Mouse (Mus musculus) left cerebral cortex, adult 2 months (tissue): ENCODE results near the gene Ift27. TPM values are rescaled to one million over a fixed set of nuclear protein-coding genes. Genes with fewer than 3 reads are reported as not detected.

ENCODE experiments used
- DNase-seq, 2 experiments: peaks; one replicate each; pipeline ENCODE4 v3.0.0; 2021 to 2022; ENCODE audit warnings: low spot score in 2 of 2, mixed read lengths in 1 of 2; ENCODE audit errors: extremely low spot score in 1 of 2
- H3K27ac ChIP-seq: fragments of 200-600 bp; 2 replicates; pipeline ENCODE4 v1.8.1; 2022
- H3K4me3 ChIP-seq: fragments of 200-600 bp; 2 replicates; pipeline ENCODE4 v1.8.1; 2022
- CTCF ChIP-seq: fragments of 200-600 bp; IDR thresholded peaks from 2 replicates; pipeline ENCODE4 v1.8.1; 2022; ENCODE audit warnings: antibody characterized with exemption, mild to moderate bottlenecking, moderate library complexity
- intact Hi-C: fragments of 180-260 bp; cut with DNase I; formaldehyde crosslinking; loops from one replicate; pipeline ENCODE4 v1.15.1; 2025
- total RNA-seq, 2 experiments: library from RNA; stranded (reverse); gene quantifications; 2 replicates each; pipeline ENCODE4 v1.2.3; 2021

Ift27 gene
- total RNA-seq, 2 experiments from 2014 or later, result 31.4 to 32.2 TPM

DNA sequence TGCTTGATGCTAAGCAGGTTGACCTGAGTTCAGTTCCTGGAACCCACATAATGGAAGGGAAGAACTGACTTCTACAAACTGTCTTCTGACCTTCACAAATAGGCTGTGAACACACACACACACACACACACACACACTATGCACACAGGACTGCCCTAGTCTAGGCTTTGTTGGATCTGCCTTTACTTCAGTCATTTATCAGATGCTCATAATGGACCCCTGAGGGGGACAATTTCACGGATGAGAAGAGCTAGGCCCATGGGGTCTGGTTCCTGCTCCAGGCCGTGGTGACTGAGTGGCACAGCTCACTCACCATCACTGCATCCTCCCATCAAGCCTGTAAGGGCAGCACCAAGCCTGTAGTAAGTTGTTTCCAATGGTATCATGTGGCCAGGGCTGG, 40.5 kb downstream of the Ift27 start:
- Histone ChIP-seq H3K27ac (no peak overlapping the region), H3K4me3 (no peak overlapping the region)
- no peak for TF ChIP-seq CTCF
- intact Hi-C loops, result no loop called here
- no peak for DNase-seq

- Histone ChIP-seq H3K4me3 (peak within 1 kb of the TSS; percentile 73), H3K27ac (peak within 1 kb of the TSS; percentile 93)
- no peak for TF ChIP-seq CTCF
- intact Hi-C loops, result loop anchor here (2.0 kb wide), 1 partner anchor 53 kb away; no protein-coding TSS in a partner anchor
- peak; percentile 85 to 86 for DNase-seq
These were observed 54.2 kb downstream of the Ift27 start, which contains the start of gene Cacng2 for GRCm38 (mm10) chr15:78119704-78120103. Gene Cacng2, minus strand, starts transcription at chr15:78120028.

DNA sequence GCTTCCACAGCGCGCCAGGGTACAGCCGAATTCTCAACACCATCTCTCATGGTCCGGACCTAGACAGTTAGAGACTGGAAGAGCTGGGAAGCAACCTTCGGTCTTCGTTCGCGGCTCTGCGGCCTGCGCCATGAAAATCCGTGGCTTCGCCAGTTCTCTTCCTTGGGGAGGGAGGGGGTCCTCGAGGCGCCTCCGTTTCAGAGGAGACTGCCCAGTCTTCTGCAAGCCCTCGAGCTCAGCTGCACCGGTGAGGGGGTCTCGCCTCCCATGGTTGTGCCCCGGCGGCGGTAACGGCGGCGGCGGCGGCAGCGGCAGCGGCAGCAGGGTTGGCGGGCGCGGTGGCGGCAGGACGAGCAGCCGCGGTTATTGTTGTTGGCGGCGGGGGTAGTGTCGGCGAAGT, 54.7 kb downstream of the Ift27 start:
- Histone ChIP-seq H3K4me3 (peak overlapping the region; percentile 73), H3K27ac (peak overlapping the region; percentile 93)
- intact Hi-C loops, result loop anchor here (2.0 kb wide), 1 partner anchor 54 kb away; no protein-coding TSS in a partner anchor
- no peak for TF ChIP-seq CTCF
- no peak for DNase-seq

GRCm38 (mm10) chr15:78118275-78118995, 55.5 kb downstream of the Ift27 start:
- no peak for TF ChIP-seq CTCF
- no peak for DNase-seq
- intact Hi-C loops, result loop anchor here (1.0 to 2.0 kb wide), 2 partner anchors 54 to 139 kb away; no protein-coding TSS in a partner anchor
- Histone ChIP-seq H3K27ac (peak overlapping the region; percentile 93), H3K4me3 (peak overlapping the region; percentile 73)

GRCm38 (mm10) chr15:78117731-78118130, 56.2 kb downstream of the Ift27 start:
- TF ChIP-seq CTCF, result no peak
- DNase-seq, result no peak
- Histone ChIP-seq H3K4me3 (peak overlapping the region; percentile 73), H3K27ac (peak overlapping the region; percentile 93)
- intact Hi-C loops, result loop anchor here (1.0 to 2.0 kb wide), 3 partner anchors 55 to 138 kb away; no protein-coding TSS in a partner anchor

- TF ChIP-seq CTCF, result no peak
- DNase-seq, result no peak
- intact Hi-C loops, result loop anchor here (1.0 kb wide), 1 partner anchor 72 kb away; no protein-coding TSS in a partner anchor
- Histone ChIP-seq H3K27ac (peak overlapping the region; percentile 93), H3K4me3 (peak overlapping the region; percentile 73)
These were observed 57.0 kb downstream of the Ift27 start for GRCm38 (mm10) chr15:78116936-78117335.

GRCm38 (mm10) chr15:78116244-78116643, 57.7 kb downstream of the Ift27 start:
- no peak for DNase-seq

More at GRCm38 (mm10) chr15:78116244-78116643, 57.7 kb downstream of the Ift27 start:
- Histone ChIP-seq H3K4me3 (peak overlapping the region; percentile 73), H3K27ac (no peak overlapping the region; the same call in 1 of the 2 replicates)
- intact Hi-C loops, result no loop called here
- TF ChIP-seq CTCF, result no peak

Other genes starting within 250 kb of the Ift27 start
- 100 to 1,000 TPM; 139 to 143 TPM for gene Txn2, start 245.1 kb downstream of the Ift27 start, total RNA-seq
- 10 to 100 TPM; 10.9 to 11.9 TPM for gene Foxred2, start 217.4 kb downstream of the Ift27 start, total RNA-seq
- gene Eif3d, start 203.3 kb downstream of the Ift27 start, total RNA-seq, result 100 to 1,000 TPM; 101 to 102 TPM
- 10 to 100 TPM; 57.5 to 60.8 TPM for gene Cacng2, start 54.1 kb downstream of the Ift27 start, total RNA-seq
- 10 to 100 TPM; 96.5 to 97.2 TPM for gene Pvalb, start 32.3 kb upstream of the Ift27 start, total RNA-seq
- gene Ncf4, start 70.7 kb upstream of the Ift27 start, total RNA-seq, result 1 to 10 TPM; 1.2 to 1.4 TPM
- under 1 TPM; 0.41 to 0.54 TPM for gene Csf2rb2, start 131.6 kb upstream of the Ift27 start, total RNA-seq
- gene Csf2rb, start 151.6 kb upstream of the Ift27 start, total RNA-seq, result 1 to 10 TPM; 1.9 to 2.3 TPM
- not detected for gene Tex33, start 221.8 kb upstream of the Ift27 start, total RNA-seq
- 10 to 100 TPM; 29.0 to 30.1 TPM for gene Tst, start 231.8 kb upstream of the Ift27 start, total RNA-seq
- gene Mpst, start 232.3 kb upstream of the Ift27 start, total RNA-seq, result 10 to 100 TPM; 31.7 to 31.8 TPM